Mouse (Mus musculus) spleen, adult 2 months (tissue): ENCODE measurements around the gene Taf3.

Source experiments
- CTCF ChIP-seq: fragments of 200-500 bp; IDR thresholded peaks from 2 replicates; pipeline ENCODE4 v1.5.1; 2011; ENCODE audit warnings: mild to moderate bottlenecking, inconsistent platforms; ENCODE audit not compliant: insufficient read depth, insufficient read length, insufficient replicate concordance; ENCODE audit errors: extremely low read depth
- POLR2A ChIP-seq: fragments of 200-500 bp; IDR thresholded peaks from 2 replicates; pipeline ENCODE4 v1.6.1; 2011; ENCODE audit warnings: low read depth, low read length, inconsistent platforms

- TF ChIP-seq CTCF (no peak), POLR2A (no peak)
These were observed 46.1 kb upstream of the Taf3 start for GRCm38 (mm10) chr2:10094327-10095100.
